Mouse (Mus musculus) CH12.LX (cell line): ENCODE data around the gene Slc29a4.

Source experiments
- CTCF ChIP-seq, 2 experiments: IDR thresholded peaks in 1 of 2; conservative IDR thresholded peaks in 1 of 2; 2 replicates each; pipeline ENCODE4 v1.5.1; 2011 to 2012; ENCODE audit warnings: low read depth in 2 of 2, low read length in 2 of 2, improper control_type of control experiment in 1 of 2, inconsistent platforms in 1 of 2, mild to moderate bottlenecking in 1 of 2, moderate library complexity in 1 of 2
- POLR2A ChIP-seq: IDR thresholded peaks from 2 replicates; pipeline ENCODE4 v1.6.1; 2011; ENCODE audit warnings: low read depth, mild to moderate bottlenecking, improper control_type of control experiment, low read length

- TF ChIP-seq CTCF (conservative IDR thresholded peaks at IDR 0.05 in 1 of 2, IDR thresholded peaks at IDR 0.05 in 1 of 2; ENCODE audit: low read depth in 2 of 2, low read length in 2 of 2) (no peak), POLR2A (no peak)
Measured at GRCm38 (mm10) chr5:142648162-142648561, 44.1 kb upstream of the Slc29a4 start.
